16 mouse cellular contexts compared by ENCODE assay signal in the genomic region with DNA sequence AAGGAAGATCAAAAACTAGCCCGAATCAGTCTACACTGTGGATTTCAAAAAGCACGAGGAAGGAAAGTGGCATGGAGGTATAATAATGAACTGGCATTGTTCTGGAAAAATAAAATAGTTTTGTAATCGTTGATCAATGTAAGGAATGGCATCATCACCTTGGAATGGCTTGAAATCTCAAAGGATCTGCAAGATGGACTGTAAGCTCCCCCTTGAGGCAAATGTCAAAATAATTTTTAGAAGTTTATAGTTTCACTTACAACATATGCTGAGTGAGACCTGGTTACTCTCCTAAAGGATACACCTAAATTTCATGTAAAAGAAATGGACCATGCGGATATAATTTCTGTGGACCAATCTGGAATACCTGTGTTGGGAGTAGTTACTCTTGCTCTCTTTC. TPM values are rescaled to one million over a fixed set of nuclear protein-coding genes. Genes with fewer than 3 reads are reported as not detected.
A peak's percentile ranks its signal among the peaks of the same experiment; 100 is the strongest.
DNase-seq lines count a peak whose midpoint lies in the region; ATAC-seq and TF ChIP-seq lines count a peak whose summit lies in the region.
"Had no signal": no experiment of that assay in that cellular context is flagged by ENCODE, and none has a peak within 500 bp of the region (broad histone marks: within the 10 kb centered on the region; RNA-seq: fewer than 3 reads in every experiment).

No protein-coding gene starts in this region.

- H3K4me2 ChIP-seq in heart, postnatal 0 days (ENCODE audit: low read depth, low read length), result no peak overlapping the region
- H3K4me2 ChIP-seq in lung, postnatal 0 days (replicated peaks; ENCODE audit: low read depth, low read length), result no peak overlapping the region
- H3K4me2 ChIP-seq: hindbrain, embryonic 15.5 days; liver, embryonic 13.5 days; midbrain, embryonic 12.5 days; neural tube, embryonic 13.5 days had no signal

- H3K27ac ChIP-seq in heart, postnatal 0 days (ENCODE audit: low read depth), result no peak overlapping the region
- no peak overlapping the region for H3K27ac ChIP-seq in lung, postnatal 0 days (ENCODE audit: low read length)
- H3K27ac ChIP-seq: hindbrain, embryonic 15.5 days; liver, embryonic 13.5 days; midbrain, embryonic 12.5 days; neural tube, embryonic 13.5 days had no signal

- peak; percentile 30 for DNase-seq in embryo, embryonic 11 days
- no peak for DNase-seq in embryo, embryonic 9.5 days (ENCODE audit: extremely low spot score)
- no peak for DNase-seq in heart, postnatal 0 days (ENCODE audit: low spot score)
- no peak for DNase-seq in heart, postnatal 4 days
- peak; percentile 55 for DNase-seq in lung, postnatal 0 days (ENCODE audit: low spot score)
- DNase-seq in lung, adult 2 months, result no peak
- DNase-seq in fat pad, adult 2 months (ENCODE audit: extremely low read depth, low read depth, low spot score), result peak; percentile 8
- DNase-seq in ovary, postnatal 10 days (ENCODE audit: low spot score), result no peak
- DNase-seq: cerebellum, adult 11 months; gastrocnemius, postnatal 25 days; kidney, adult 8-10 months; liver, embryonic 13.5 days; lung, postnatal 36 days had no signal

- ATAC-seq in heart, postnatal 0 days (ENCODE audit: insufficient read depth, low read depth), result no peak
- ATAC-seq in lung, postnatal 0 days, result no peak

- no peak for TF ChIP-seq EP300 in heart, postnatal 0 days (IDR thresholded peaks at IDR 0.05; ENCODE audit: low read depth)
- no peak for TF ChIP-seq EP300 in lung, postnatal 0 days (IDR thresholded peaks at IDR 0.05)

- H3K4me1 ChIP-seq in heart, postnatal 0 days (ENCODE audit: control insufficient read depth, insufficient read depth), result no peaks in the 10 kb centered on the region
- no peaks in the 10 kb centered on the region for H3K4me1 ChIP-seq in lung, postnatal 0 days (ENCODE audit: insufficient read depth, low read depth, low read length)
- no peaks in the 10 kb centered on the region for H3K4me1 ChIP-seq in lung, adult 2 months (ENCODE audit: control insufficient read depth, insufficient read depth, low read length)
- H3K4me1 ChIP-seq: hindbrain, embryonic 15.5 days; liver, embryonic 13.5 days; midbrain, embryonic 12.5 days; neural tube, embryonic 13.5 days had no signal

- no peak for TF ChIP-seq POLR2A in lung, adult 2 months (IDR thresholded peaks at IDR 0.05; ENCODE audit: borderline replicate concordance, extremely low read depth, low read depth, low read length)

- H3K9me3 ChIP-seq in heart, postnatal 0 days (replicated peaks; ENCODE audit: control insufficient read depth, low read length), result no peaks in the 10 kb centered on the region
- no peaks in the 10 kb centered on the region for H3K9me3 ChIP-seq in lung, postnatal 0 days (ENCODE audit: low read length)
- H3K9me3 ChIP-seq: hindbrain, embryonic 15.5 days; liver, embryonic 13.5 days; midbrain, embryonic 12.5 days; neural tube, embryonic 13.5 days had no signal

- no peaks in the 10 kb centered on the region for H3K36me3 ChIP-seq in heart, postnatal 0 days (replicated peaks; ENCODE audit: control insufficient read depth, insufficient read depth, low read length)
- H3K36me3 ChIP-seq in lung, postnatal 0 days (ENCODE audit: insufficient read depth, low read length), result no peaks in the 10 kb centered on the region
- H3K36me3 ChIP-seq: hindbrain, embryonic 15.5 days; liver, embryonic 13.5 days; midbrain, embryonic 12.5 days; neural tube, embryonic 13.5 days had no signal

- peak; percentile 31; the same call in 1 of the 2 replicates for TF ChIP-seq CTCF in heart, postnatal 0 days (IDR thresholded peaks at IDR 0.05; ENCODE audit: low read depth)
- TF ChIP-seq CTCF in lung, postnatal 0 days (IDR thresholded peaks at IDR 0.05), result peak; percentile 54
- no peak for TF ChIP-seq CTCF in lung, adult 2 months (IDR thresholded peaks at IDR 0.05; ENCODE audit: insufficient read depth, low read length)

- WGBS in heart, postnatal 0 days, result 65% methylated on average over 4 of the region's 4 CpGs
- WGBS in lung, postnatal 0 days, result 66% methylated on average over 4 of the region's 4 CpGs
- 58% methylated on average over 4 of the region's 4 CpGs for WGBS in lung, adult 2 months

- no peak overlapping the region for H3K9ac ChIP-seq in heart, postnatal 0 days (replicated peaks; ENCODE audit: low read depth, low read length)
- no peak overlapping the region for H3K9ac ChIP-seq in lung, postnatal 0 days (replicated peaks; ENCODE audit: low read depth)
- H3K9ac ChIP-seq: hindbrain, embryonic 15.5 days; liver, embryonic 13.5 days; midbrain, embryonic 12.5 days; neural tube, embryonic 13.5 days had no signal

- no peak overlapping the region for H3K4me3 ChIP-seq in heart, postnatal 0 days (ENCODE audit: low read depth, low read length)
- H3K4me3 ChIP-seq in lung, postnatal 0 days (ENCODE audit: low read depth, low read length), result no peak overlapping the region
- no peak overlapping the region for H3K4me3 ChIP-seq in lung, adult 2 months (replicated peaks; ENCODE audit: extremely low read depth, low read depth, low read length)
- H3K4me3 ChIP-seq: hindbrain, embryonic 15.5 days; liver, embryonic 13.5 days; midbrain, embryonic 12.5 days; neural tube, embryonic 13.5 days had no signal

- H3K27me3 ChIP-seq in heart, postnatal 0 days (ENCODE audit: control insufficient read depth, insufficient read depth, low read length), result no peaks in the 10 kb centered on the region
- H3K27me3 ChIP-seq in lung, postnatal 0 days (replicated peaks; ENCODE audit: insufficient read depth, low read length), result no peaks in the 10 kb centered on the region
- H3K27me3 ChIP-seq: hindbrain, embryonic 15.5 days; liver, embryonic 13.5 days; midbrain, embryonic 12.5 days; neural tube, embryonic 13.5 days had no signal

RNA-seq across cellular contexts. Expression of gene Chodl, which starts 19.6 kb away (rescaled TPM):
- not detected in 2 replicates for total RNA-seq in heart, postnatal 0 days (2014; rRNA removed; ENCODE audit: low replicate concordance)
- 0.11 and 0.21 TPM in 2 replicates for polyA plus RNA-seq in heart, postnatal 0 days (2015; fragmentation: Nextera tagmentation; extraction: Ambion mirVana)
- total RNA-seq in heart, postnatal 4 days (2021), result under 1 TPM in 1 of 2 experiments, not detected in 1; 0.11 TPM
- 1.4 and 2.6 TPM in 2 replicates for polyA plus RNA-seq in lung, postnatal 0 days (2015; fragmentation: Nextera tagmentation; extraction: Ambion mirVana)
- polyA plus RNA-seq in lung, adult 2 months (2012; rRNA removed), result 0.17 TPM in 1 of 2 replicates, not detected in the other

Comparison
In these comparisons a context has a peak if more than half of its experiments do, and no peak if none do; other contexts are left out.
1. DNase-seq: peak in embryo, embryonic 11 days (single experiment), lung, postnatal 0 days (single experiment) and fat pad, adult 2 months (single experiment); none in embryo, embryonic 9.5 days (single experiment), heart, postnatal 0 days (single experiment), heart, postnatal 4 days (single experiment), lung, adult 2 months (single experiment) and ovary, postnatal 10 days (single experiment).